Mouse (Mus musculus): Measurements from ENCODE around the gene Fhad1. TPM values are rescaled to one million over a fixed set of nuclear protein-coding genes. Genes with fewer than 3 reads are reported as not detected.

Fhad1 gene
- polyA plus RNA-seq, 1 experiment from 2014 or later: 4.9 TPM

DNA sequence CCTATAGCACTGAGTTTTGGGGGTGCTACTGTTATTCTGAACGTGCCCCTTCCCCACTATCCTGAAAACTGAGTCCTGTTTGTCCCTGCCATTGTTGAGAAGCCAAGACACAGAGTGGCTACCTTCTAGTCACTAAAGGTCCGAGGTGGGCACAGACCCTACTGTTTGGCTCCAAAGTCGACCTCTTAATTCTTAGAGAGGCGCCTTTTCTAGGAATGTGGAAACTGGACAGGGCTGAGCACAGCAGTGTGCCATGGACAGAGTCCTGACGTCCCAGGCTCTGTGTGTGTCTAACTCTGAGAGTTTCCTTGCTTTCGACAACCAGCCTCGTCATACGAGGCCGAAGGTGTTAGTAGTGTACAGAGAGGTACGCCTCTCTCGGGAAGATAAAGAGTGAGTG lies 114.5 kb downstream of the Fhad1 start:
- H3K36me3 ChIP-seq (ENCODE audit: control insufficient read depth, insufficient read depth, low read length): no peaks in the 10 kb centered on the region
- 0 out of 2 replicates have a peak overlapping the region, but pooled peaks have one; percentile 24 for H3K27ac ChIP-seq (replicated peaks)
- no peaks in the 10 kb centered on the region for H3K27me3 ChIP-seq (ENCODE audit: control insufficient read depth, insufficient read depth, low read length)
- H3K9me3 ChIP-seq (ENCODE audit: control insufficient read depth, low read length): no peaks in the 10 kb centered on the region
- TF ChIP-seq EP300 (optimal IDR thresholded peaks at IDR 0.05) (no peak), CTCF (IDR thresholded peaks at IDR 0.05; ENCODE audit: low read depth) (no peak)
- H3K9ac ChIP-seq (ENCODE audit: low read length): no peak overlapping the region
- H3K4me1 ChIP-seq (replicated peaks; ENCODE audit: control insufficient read depth, insufficient read depth): peaks cover 4% of the 10 kb centered on the region; the same call in 1 of the 2 replicates
- ATAC-seq (ENCODE audit: low FRiP score, low TSS enrichment) (0 out of 2 replicates have a peak, but pooled peaks have one; percentile 30), DNase-seq (ENCODE audit: low spot score) (no peak)
- H3K4me2 ChIP-seq (replicated peaks; ENCODE audit: low read depth): no peak overlapping the region
- WGBS: 52% methylated on average over 11 of the region's 11 CpGs
- H3K4me3 ChIP-seq (ENCODE audit: low read depth, low read length): no peak overlapping the region

DNA sequence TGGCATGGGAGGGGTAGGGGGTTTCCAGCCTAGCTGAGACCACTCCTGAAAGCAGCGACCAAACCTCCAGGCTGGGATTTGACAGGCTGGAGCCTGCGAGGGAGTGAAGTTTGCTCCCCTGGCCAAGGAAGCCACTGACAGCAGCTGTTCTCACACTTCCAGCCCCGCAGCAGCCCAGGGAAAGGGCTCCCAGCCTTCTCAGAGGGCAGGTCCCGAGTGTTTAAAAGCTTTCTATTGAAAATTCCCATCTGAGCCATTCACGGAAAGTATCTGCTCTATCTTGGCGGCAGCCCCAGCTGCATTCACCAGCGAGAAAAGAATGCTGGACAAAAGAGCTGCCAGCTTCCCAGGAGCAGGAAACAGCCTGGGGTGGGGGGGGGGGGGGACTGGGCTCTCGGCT lies 114.9 kb downstream of the Fhad1 start:
- no peak overlapping the region for H3K4me2 ChIP-seq (replicated peaks; ENCODE audit: low read depth)
- H3K4me1 ChIP-seq (replicated peaks; ENCODE audit: control insufficient read depth, insufficient read depth): peaks cover 4% of the 10 kb centered on the region; the same call in 1 of the 2 replicates
- H3K27ac ChIP-seq (replicated peaks): peak overlapping the region; percentile 45; the same call in 1 of the 2 replicates
- ATAC-seq (ENCODE audit: low FRiP score, low TSS enrichment): no peak
- no peak overlapping the region for H3K4me3 ChIP-seq (ENCODE audit: low read depth, low read length)
- no peaks in the 10 kb centered on the region for H3K36me3 ChIP-seq (ENCODE audit: control insufficient read depth, insufficient read depth, low read length)
- TF ChIP-seq CTCF (IDR thresholded peaks at IDR 0.05; ENCODE audit: low read depth) (no peak), EP300 (optimal IDR thresholded peaks at IDR 0.05) (no peak)
- no peak overlapping the region for H3K9ac ChIP-seq (ENCODE audit: low read length)
- WGBS: 14% methylated on average over 8 of the region's 8 CpGs
- H3K27me3 ChIP-seq (ENCODE audit: control insufficient read depth, insufficient read depth, low read length): no peaks in the 10 kb centered on the region
- H3K9me3 ChIP-seq (ENCODE audit: control insufficient read depth, low read length): no peaks in the 10 kb centered on the region
- DNase-seq (ENCODE audit: low spot score): no peak

DNA sequence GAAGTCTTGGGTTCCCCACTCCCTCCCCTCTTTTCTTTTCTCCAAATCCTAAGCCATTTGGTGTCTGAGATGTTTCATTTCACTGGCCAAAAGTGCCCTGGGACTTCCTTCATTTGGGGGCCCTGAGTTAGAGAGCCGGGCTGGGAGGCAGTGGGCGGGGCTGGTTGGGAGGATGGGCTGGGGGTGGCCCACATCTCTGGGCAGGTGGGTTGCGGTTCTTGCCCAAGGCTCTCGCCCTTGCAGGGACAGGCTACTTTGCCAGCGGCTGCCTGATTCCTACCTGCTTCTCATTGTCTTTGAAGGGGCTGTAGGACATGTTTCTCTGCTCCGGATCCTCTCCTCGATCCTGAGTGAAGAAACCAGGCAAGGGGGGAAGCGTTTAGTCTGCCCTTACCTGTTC lies 116.0 kb downstream of the Fhad1 start:
- no peak for TF ChIP-seq CTCF (IDR thresholded peaks at IDR 0.05; ENCODE audit: low read depth)
- 84% methylated on average over 8 of the region's 8 CpGs for WGBS
- H3K27ac ChIP-seq (replicated peaks): no peak overlapping the region
- H3K4me2 ChIP-seq (replicated peaks; ENCODE audit: low read depth): no peak overlapping the region
- H3K27me3 ChIP-seq (ENCODE audit: control insufficient read depth, insufficient read depth, low read length): no peaks in the 10 kb centered on the region
- peaks cover 4% of the 10 kb centered on the region; the same call in 1 of the 2 replicates for H3K4me1 ChIP-seq (replicated peaks; ENCODE audit: control insufficient read depth, insufficient read depth)
- H3K9ac ChIP-seq (ENCODE audit: low read length): no peak overlapping the region
- no peaks in the 10 kb centered on the region for H3K36me3 ChIP-seq (ENCODE audit: control insufficient read depth, insufficient read depth, low read length)
- H3K4me3 ChIP-seq (ENCODE audit: low read depth, low read length): no peak overlapping the region
- no peak for ATAC-seq (ENCODE audit: low FRiP score, low TSS enrichment)
- no peak for DNase-seq (ENCODE audit: low spot score)
- H3K9me3 ChIP-seq (ENCODE audit: control insufficient read depth, low read length): no peaks in the 10 kb centered on the region

DNA sequence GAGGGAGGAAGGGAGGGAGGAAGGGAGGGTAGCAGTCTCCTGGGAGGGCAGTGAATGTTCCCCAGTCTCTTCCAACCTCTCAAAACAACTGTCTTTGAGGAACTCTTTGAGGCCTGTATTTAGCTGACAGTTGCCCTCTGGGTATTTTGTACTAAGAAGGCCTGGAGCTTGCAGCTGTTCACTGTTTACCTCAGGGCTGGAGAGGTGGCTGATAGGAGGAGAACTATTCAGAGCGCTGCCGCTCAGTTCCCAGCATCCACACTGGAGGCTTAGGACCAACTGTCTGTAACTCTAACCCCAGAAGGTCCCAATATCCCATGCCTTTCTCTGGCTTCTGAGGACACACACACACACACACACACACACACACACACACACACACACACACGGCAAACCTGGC lies 117.0 kb downstream of the Fhad1 start:
- H3K4me2 ChIP-seq (replicated peaks; ENCODE audit: low read depth): no peak overlapping the region
- TF ChIP-seq EP300 (optimal IDR thresholded peaks at IDR 0.05) (no peak), CTCF (IDR thresholded peaks at IDR 0.05; ENCODE audit: low read depth) (no peak)
- no peak overlapping the region for H3K4me3 ChIP-seq (ENCODE audit: low read depth, low read length)
- 49% methylated on average over 3 of the region's 3 CpGs for WGBS
- H3K9me3 ChIP-seq (ENCODE audit: control insufficient read depth, low read length): no peaks in the 10 kb centered on the region
- no peak for DNase-seq (ENCODE audit: low spot score)
- H3K27ac ChIP-seq (replicated peaks): no peak overlapping the region
- no peaks in the 10 kb centered on the region for H3K36me3 ChIP-seq (ENCODE audit: control insufficient read depth, insufficient read depth, low read length)
- H3K4me1 ChIP-seq (replicated peaks; ENCODE audit: control insufficient read depth, insufficient read depth): peaks cover 4% of the 10 kb centered on the region; the same call in 1 of the 2 replicates
- no peaks in the 10 kb centered on the region for H3K27me3 ChIP-seq (ENCODE audit: control insufficient read depth, insufficient read depth, low read length)
- no peak for ATAC-seq (ENCODE audit: low FRiP score, low TSS enrichment)
- H3K9ac ChIP-seq (ENCODE audit: low read length): no peak overlapping the region

DNA sequence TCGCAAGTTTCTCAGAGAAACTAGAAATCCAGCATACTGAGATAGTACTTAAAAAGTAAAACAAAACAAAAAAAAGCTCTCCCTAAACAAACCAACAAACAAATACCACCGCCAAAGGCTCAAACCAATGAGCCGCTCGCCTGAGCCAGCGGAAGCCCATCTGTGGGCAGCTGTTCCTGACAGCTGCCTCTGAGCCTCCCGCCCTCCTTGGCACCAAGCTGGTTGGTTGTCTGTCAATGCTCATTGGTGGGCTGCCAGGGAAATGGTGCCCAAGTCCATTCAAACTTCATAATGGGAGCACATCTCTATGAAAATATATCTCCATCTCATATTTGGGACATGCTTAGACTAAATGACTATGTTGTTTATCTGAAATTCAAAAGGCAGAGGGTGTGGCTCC lies 117.7 kb downstream of the Fhad1 start:
- Histone ChIP-seq H3K9ac (ENCODE audit: low read length) (no peak overlapping the region), H3K9me3 (ENCODE audit: control insufficient read depth, low read length) (no peaks in the 10 kb centered on the region), H3K4me1 (replicated peaks; ENCODE audit: control insufficient read depth, insufficient read depth) (peaks cover 4% of the 10 kb centered on the region; the same call in 1 of the 2 replicates), H3K27me3 (ENCODE audit: control insufficient read depth, insufficient read depth, low read length) (no peaks in the 10 kb centered on the region), H3K27ac (replicated peaks) (no peak overlapping the region), H3K36me3 (ENCODE audit: control insufficient read depth, insufficient read depth, low read length) (no peaks in the 10 kb centered on the region), H3K4me2 (replicated peaks; ENCODE audit: low read depth) (no peak overlapping the region), H3K4me3 (ENCODE audit: low read depth, low read length) (no peak overlapping the region)
- DNase-seq (ENCODE audit: low spot score): no peak
- no peak for ATAC-seq (ENCODE audit: low FRiP score, low TSS enrichment)
- TF ChIP-seq CTCF (IDR thresholded peaks at IDR 0.05; ENCODE audit: low read depth) (no peak), EP300 (optimal IDR thresholded peaks at IDR 0.05) (no peak)
- WGBS: 68% methylated on average over 6 of the region's 6 CpGs

DNA sequence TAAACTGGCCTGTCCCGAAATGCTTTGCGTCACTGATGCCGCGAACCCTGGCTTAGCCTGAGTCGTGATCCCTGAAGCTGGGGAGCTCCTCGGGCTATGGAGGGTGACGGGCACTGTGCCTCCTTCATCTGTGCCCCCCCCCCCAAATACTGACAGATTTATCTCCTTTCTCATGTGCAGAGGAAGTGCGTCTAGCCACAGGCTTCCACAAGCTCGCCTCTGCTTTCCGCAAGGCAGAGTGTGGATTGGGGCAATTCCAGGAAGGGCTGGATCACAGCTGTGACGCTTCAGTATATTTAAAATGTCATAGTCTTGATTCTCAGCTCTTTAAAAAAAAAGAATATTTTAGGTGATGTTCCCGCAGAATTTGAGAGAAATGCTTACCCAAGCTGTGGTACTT lies 119.1 kb downstream of the Fhad1 start:
- TF ChIP-seq EP300 (optimal IDR thresholded peaks at IDR 0.05) (no peak), CTCF (IDR thresholded peaks at IDR 0.05; ENCODE audit: low read depth) (no peak)
- no peak overlapping the region for H3K4me3 ChIP-seq (ENCODE audit: low read depth, low read length)
- no peak overlapping the region for H3K9ac ChIP-seq (ENCODE audit: low read length)
- no peak overlapping the region for H3K27ac ChIP-seq (replicated peaks)
- H3K9me3 ChIP-seq (ENCODE audit: control insufficient read depth, low read length): no peaks in the 10 kb centered on the region
- no peaks in the 10 kb centered on the region for H3K27me3 ChIP-seq (ENCODE audit: control insufficient read depth, insufficient read depth, low read length)
- ATAC-seq (ENCODE audit: low FRiP score, low TSS enrichment) (no peak), DNase-seq (ENCODE audit: low spot score) (no peak)
- peaks cover 4% of the 10 kb centered on the region; the same call in 1 of the 2 replicates for H3K4me1 ChIP-seq (replicated peaks; ENCODE audit: control insufficient read depth, insufficient read depth)
- H3K36me3 ChIP-seq (ENCODE audit: control insufficient read depth, insufficient read depth, low read length): no peaks in the 10 kb centered on the region
- H3K4me2 ChIP-seq (replicated peaks; ENCODE audit: low read depth): 0 out of 2 replicates have a peak overlapping the region, but pooled peaks have one; percentile 1
- WGBS: 38% methylated on average over 12 of the region's 12 CpGs

Measured in stomach, postnatal 0 days (tissue).